Mouse (Mus musculus) adrenal gland, adult 8-10 months (tissue): ENCODE results near the gene Zfp711. TPM values are rescaled to one million over a fixed set of nuclear protein-coding genes. Genes with fewer than 3 reads are reported as not detected.

ENCODE experiments used
- DNase-seq: peaks from one replicate; pipeline ENCODE4 v3.0.0; 2022
- total RNA-seq, 4 experiments: library from RNA; stranded (reverse); gene quantifications; 2 replicates each; pipeline ENCODE4 v1.2.4; 2022

The Zfp711 gene
- under 1 TPM; 0.24 to 0.46 (median 0.38) TPM for total RNA-seq

DNA sequence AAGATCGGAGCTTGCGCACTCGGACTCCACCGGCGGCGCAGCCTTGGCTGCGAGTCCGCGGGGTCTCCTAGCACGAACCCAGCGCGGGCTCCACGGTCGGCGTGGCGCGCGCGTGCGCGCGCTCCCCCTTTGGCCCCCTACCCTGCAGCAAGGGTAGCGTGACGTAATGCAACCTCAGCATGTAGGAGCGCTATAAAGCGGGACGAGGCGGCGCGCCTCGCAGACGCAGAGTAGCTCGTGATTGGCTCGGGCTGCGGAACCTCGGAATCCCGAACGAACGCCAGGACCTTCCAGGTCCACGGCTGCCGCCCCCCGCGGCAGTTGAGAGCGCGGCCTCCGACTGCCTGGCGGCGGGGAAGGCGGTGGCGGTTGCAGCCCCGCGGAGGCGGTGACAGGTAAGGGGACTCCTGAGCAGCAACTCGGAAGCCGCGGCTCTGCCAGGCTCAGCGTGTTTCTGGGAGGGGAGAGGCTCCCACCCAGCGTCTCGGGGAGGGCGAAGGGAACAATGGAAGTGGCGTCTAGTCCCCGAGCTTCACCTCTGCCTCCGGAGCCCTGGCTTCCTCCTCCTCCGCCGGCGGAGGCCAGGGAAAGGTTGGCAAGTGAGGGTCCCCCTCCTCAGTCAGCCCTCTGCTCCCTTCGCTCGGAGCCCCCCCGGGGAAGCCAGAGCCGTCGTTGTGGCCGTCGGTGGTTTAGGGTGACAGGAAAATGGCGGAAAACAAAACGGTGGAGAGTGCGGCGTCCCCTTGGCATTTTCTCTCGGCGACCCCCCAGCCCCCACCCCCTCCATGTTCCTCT, at the start of gene Zfp711:
Zfp711 (plus strand) TSS at position 16 of the 795 bp plus-strand sequence.
- no peak for DNase-seq

DNA sequence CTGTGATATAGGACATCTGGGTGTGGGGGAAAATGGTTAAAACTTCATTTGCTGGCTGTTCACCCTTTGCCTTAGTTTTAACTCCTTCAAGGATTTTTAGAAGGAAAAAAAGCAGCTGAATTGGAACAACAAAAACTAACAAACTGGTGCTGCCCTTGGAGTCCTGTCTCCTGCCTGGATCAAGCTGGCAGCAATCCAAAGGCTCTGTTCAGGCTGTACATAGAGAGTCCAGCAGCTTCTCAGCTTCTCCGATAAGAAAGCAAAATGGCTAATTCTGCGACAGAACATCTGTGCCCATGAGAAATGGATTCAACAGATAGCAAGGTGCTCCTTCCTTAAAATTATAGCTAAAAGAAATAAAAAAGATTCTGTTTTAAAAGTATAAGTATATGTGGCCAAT, 32.6 kb upstream of the Zfp711 start:
- no peak for DNase-seq

DNA sequence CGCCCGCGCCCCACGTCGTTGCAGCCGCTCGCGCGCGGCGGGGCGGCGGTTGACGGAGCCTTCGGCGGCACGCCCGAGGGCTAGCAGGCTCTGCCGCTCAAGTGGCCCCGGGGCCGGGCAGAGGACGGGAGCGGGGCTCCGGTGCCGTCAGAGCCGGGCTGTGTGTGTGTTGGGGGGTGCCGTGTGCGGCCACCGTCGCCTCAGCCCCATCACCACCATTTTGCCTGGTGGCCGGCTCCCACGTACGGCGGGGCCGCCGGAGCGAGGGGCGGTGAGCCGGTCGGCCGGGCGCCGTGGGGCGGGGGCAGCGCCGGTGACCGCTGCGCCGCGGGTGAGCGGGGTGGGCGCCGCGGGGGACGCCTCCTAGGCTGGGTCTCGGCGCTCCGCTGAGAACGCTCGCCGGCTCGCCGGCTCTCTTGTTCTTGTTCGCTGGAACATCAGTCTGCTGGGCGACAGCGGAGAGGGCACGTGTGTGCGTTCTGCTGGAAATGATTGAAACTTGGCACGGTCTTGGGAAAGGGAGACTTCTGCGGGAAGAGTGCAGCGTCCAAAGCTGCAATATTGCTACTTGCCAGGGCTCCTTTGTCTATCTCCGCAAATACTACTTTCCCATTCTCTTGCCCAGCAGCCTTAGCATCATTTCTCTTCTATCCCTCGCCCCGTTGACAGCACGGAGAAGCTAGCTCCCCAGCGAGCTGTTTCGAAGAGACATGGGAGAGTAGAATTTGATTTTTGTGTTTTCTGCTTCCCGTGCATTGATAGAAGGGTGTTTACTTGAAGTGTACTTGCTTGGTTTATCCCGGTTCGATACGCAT, 1.2 kb downstream of the Zfp711 start:
- no peak for DNase-seq

DNA sequence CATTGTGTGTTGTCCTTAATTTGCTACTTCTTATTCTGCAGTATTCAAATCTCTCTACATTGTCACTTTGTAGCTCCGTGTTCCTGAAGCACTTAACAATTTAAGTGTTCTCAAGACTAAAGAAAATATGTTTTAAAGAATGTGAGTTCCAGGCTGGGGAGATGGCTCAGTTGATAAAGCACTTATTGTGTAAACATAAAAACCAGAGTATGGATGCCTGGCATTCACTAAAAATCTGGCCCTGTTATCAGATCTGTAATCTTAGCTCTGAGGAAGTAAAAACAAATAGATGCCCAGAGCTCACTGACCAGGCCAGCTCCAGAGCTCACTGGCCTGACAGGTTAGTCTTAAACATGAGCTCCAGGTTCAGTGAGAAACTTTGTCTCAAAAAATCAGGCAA, 75.2 kb downstream of the Zfp711 start:
- no peak for DNase-seq

DNA sequence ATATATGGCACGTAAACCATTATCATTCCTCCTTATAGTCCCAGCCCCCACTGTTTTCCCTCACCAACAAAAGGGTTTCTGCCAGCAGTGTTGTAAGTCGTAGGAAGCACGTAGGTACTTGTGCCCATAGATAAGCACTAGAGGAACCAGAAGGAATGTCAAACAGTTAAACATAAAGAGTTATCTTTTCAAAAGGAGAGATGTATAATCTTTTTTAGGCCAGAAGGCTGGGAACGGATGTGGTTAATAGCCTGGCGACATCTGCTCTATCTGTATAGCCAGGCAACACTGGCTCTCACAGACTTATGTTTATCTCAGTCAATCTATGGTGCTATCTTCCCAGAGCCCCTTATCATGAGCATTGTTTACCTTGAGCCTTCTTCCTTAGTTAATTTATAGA, 80.3 kb downstream of the Zfp711 start:
- no peak for DNase-seq

Other genes with a start within 250 kb of the Zfp711 start
- gene Satl1, start 193.7 kb upstream of the Zfp711 start, total RNA-seq: not detected
- not detected for gene 2010106E10Rik, start 105.3 kb upstream of the Zfp711 start, total RNA-seq
- gene Pof1b, start 98.1 kb downstream of the Zfp711 start, total RNA-seq: not detected